Mouse (Mus musculus): ENCODE results near the gene Rab4a. TPM values are rescaled to one million over a fixed set of nuclear protein-coding genes. Genes with fewer than 3 reads are reported as not detected.
A peak's percentile ranks its signal among the peaks of the same experiment; 100 is the strongest.

Gene Rab4a
- polyA plus RNA-seq, 1 experiment from 2014 or later = 36.3 TPM

DNA sequence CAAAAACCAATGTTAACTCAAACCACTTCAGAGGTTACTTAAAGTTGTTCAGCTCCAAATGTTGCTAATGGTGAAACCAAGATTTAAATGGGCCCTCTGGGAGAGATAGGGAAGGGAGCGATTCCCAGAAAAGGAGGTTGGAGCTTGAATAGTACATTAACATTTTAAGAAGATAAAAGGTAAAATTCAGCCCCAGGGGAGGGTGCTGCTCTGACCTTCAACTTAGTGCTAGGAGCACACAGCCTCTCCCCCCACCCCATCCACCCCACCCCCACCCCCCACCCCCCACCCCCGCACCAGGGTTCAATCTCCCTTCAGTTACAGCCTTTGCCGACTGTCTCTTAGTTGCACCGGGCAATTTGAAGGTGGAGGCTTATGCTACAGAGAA is 43.9 kb upstream of the Rab4a start:
- no peak overlapping the region for H3K4me3 ChIP-seq (ENCODE audit: low read depth, low read length)
- H3K36me3 ChIP-seq (replicated peaks; ENCODE audit: insufficient read depth, low read length) = no peaks in the 10 kb centered on the region
- no peaks in the 10 kb centered on the region for H3K27me3 ChIP-seq (ENCODE audit: insufficient read depth, low read length)
- DNase-seq (no peak), ATAC-seq (no peak)
- no peak overlapping the region for H3K4me2 ChIP-seq (ENCODE audit: low read depth, low read length)
- H3K9ac ChIP-seq (replicated peaks) = no peak overlapping the region
- no peaks in the 10 kb centered on the region for H3K9me3 ChIP-seq (ENCODE audit: low read length)
- TF ChIP-seq CTCF (IDR thresholded peaks at IDR 0.05; ENCODE audit: low read depth) (no peak), EP300 (IDR thresholded peaks at IDR 0.05; ENCODE audit: low read depth) (no peak)
- peaks cover 14% of the 10 kb centered on the region; the same call in 1 of the 2 replicates for H3K4me1 ChIP-seq (ENCODE audit: insufficient read depth)
- 47% methylated on average over 4 of the region's 4 CpGs for WGBS (ENCODE audit: insufficient replicate concordance)
- peak overlapping the region; percentile 71 for H3K27ac ChIP-seq (ENCODE audit: low read depth)

DNA sequence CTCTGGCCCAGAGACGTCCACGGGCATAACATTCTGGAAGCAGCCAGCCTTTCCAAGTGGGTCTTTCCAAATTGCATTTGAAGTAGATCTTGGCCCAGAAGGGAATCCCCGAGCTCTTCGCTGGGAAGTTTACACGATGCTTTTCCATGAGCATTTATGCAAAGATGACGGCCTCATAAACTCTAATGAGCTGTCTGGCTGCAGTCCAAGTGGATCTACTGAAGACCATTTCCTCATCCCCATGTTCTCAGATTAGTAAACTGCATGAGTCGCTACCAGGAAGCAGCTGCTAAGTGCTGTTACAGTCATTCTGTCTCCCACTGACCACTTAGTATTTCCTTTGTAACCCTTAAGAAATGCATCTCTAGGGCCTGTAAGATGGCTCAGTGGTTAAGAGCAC is 42.4 kb upstream of the Rab4a start:
- H3K4me2 ChIP-seq (ENCODE audit: low read depth, low read length) = no peak overlapping the region
- peaks cover 14% of the 10 kb centered on the region; the same call in 1 of the 2 replicates for H3K4me1 ChIP-seq (ENCODE audit: insufficient read depth)
- H3K27ac ChIP-seq (ENCODE audit: low read depth) = no peak overlapping the region
- H3K36me3 ChIP-seq (replicated peaks; ENCODE audit: insufficient read depth, low read length) = no peaks in the 10 kb centered on the region
- no peaks in the 10 kb centered on the region for H3K9me3 ChIP-seq (ENCODE audit: low read length)
- WGBS (ENCODE audit: insufficient replicate concordance) = 52% methylated on average over 7 of the region's 7 CpGs
- ATAC-seq (no peak), DNase-seq (no peak)
- no peak overlapping the region for H3K9ac ChIP-seq (replicated peaks)
- H3K27me3 ChIP-seq (ENCODE audit: insufficient read depth, low read length) = no peaks in the 10 kb centered on the region
- H3K4me3 ChIP-seq (ENCODE audit: low read depth, low read length) = no peak overlapping the region
- TF ChIP-seq CTCF (IDR thresholded peaks at IDR 0.05; ENCODE audit: low read depth) = no peak

DNA sequence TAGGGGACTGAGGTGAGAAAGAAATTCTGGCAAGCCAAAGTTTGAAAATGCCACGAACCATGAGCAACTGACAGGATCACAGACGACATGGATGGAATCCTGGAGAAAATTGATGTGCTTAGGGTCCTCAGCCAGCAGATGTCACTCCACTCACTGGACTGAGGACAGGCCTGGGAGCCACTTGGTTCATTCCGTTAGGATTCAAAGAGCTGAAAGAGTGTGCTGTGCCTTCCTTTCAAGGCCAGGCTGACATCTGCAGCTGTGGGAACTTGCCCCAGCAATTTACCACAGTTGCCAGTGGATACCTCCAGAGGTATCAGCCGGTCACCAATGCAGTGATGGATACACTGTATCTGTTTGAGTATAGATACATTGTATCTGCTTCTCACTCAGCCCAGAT is 41.1 kb upstream of the Rab4a start:
- peaks cover 14% of the 10 kb centered on the region; the same call in 1 of the 2 replicates for H3K4me1 ChIP-seq (ENCODE audit: insufficient read depth)
- no peak for TF ChIP-seq EP300 (IDR thresholded peaks at IDR 0.05; ENCODE audit: low read depth)
- peak; percentile 59 for TF ChIP-seq CTCF (IDR thresholded peaks at IDR 0.05; ENCODE audit: low read depth)
- H3K36me3 ChIP-seq (replicated peaks; ENCODE audit: insufficient read depth, low read length) = no peaks in the 10 kb centered on the region
- H3K4me2 ChIP-seq (ENCODE audit: low read depth, low read length) = no peak overlapping the region
- no peak for ATAC-seq
- no peaks in the 10 kb centered on the region for H3K9me3 ChIP-seq (ENCODE audit: low read length)
- DNase-seq = no peak
- 40% methylated on average over 4 of the region's 4 CpGs for WGBS (ENCODE audit: insufficient replicate concordance)
- H3K27me3 ChIP-seq (ENCODE audit: insufficient read depth, low read length) = no peaks in the 10 kb centered on the region
- H3K9ac ChIP-seq (replicated peaks) = no peak overlapping the region
- no peak overlapping the region for H3K4me3 ChIP-seq (ENCODE audit: low read depth, low read length)
- no peak overlapping the region for H3K27ac ChIP-seq (ENCODE audit: low read depth)

DNA sequence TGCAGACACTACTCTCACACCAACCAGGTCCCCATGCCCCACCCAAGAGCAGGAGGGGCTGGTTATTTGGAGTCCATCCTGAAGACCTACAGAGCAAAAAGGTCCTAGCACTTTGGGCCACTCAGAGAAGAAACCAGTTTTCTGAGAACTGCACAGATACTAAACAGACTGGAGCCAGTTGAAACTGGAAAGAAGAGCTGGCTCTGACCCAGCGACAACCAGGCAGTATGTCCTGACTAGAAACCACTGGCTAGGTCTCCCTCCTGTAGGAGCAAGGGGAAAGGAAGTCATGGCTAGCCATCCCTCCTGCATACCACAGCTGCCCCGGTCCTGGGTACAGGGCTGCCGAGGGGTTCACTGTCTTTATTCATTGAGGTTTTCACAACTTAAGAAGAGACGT is 39.3 kb upstream of the Rab4a start:
- no peak for ATAC-seq
- Histone ChIP-seq H3K4me1 (ENCODE audit: insufficient read depth) (peaks cover 7% of the 10 kb centered on the region; the same call in 1 of the 2 replicates), H3K27me3 (ENCODE audit: insufficient read depth, low read length) (no peaks in the 10 kb centered on the region), H3K9me3 (ENCODE audit: low read length) (no peaks in the 10 kb centered on the region), H3K27ac (ENCODE audit: low read depth) (no peak overlapping the region), H3K4me2 (ENCODE audit: low read depth, low read length) (no peak overlapping the region), H3K36me3 (replicated peaks; ENCODE audit: insufficient read depth, low read length) (no peaks in the 10 kb centered on the region), H3K4me3 (ENCODE audit: low read depth, low read length) (no peak overlapping the region), H3K9ac (replicated peaks) (no peak overlapping the region)
- no peak for TF ChIP-seq CTCF (IDR thresholded peaks at IDR 0.05; ENCODE audit: low read depth)
- TF ChIP-seq EP300 (IDR thresholded peaks at IDR 0.05; ENCODE audit: low read depth) = no peak
- DNase-seq = no peak
- 78% methylated on average over 4 of the region's 4 CpGs for WGBS (ENCODE audit: insufficient replicate concordance)

DNA sequence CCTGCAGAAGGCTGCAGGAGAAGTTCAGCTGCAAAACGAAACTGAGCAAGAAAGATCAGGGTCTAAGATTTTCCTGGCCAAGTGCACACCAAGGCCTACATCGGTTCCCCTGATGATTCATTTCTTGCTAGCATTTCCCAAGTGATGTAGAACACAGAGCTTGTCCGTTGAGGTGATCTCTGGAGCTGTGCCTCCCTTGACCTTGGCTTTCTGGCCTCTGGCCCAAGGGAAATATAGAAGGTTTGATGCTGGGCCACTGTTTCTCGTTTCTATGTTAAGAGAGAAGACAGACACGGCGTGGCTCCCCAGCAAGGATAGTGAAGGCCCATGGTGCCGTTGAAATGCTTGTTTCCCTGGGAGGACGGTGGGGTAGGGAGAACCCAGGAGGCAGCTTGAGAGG is 37.9 kb upstream of the Rab4a start:
- H3K4me2 ChIP-seq (ENCODE audit: low read depth, low read length) = no peak overlapping the region
- H3K9ac ChIP-seq (replicated peaks) = no peak overlapping the region
- 74% methylated on average over 8 of the region's 8 CpGs for WGBS (ENCODE audit: insufficient replicate concordance)
- TF ChIP-seq CTCF (IDR thresholded peaks at IDR 0.05; ENCODE audit: low read depth) (no peak), EP300 (IDR thresholded peaks at IDR 0.05; ENCODE audit: low read depth) (no peak)
- DNase-seq (no peak), ATAC-seq (no peak)
- H3K4me1 ChIP-seq (ENCODE audit: insufficient read depth) = 0 out of 2 replicates have a peak, but pooled peaks cover 2% of the 10 kb centered on the region
- no peak overlapping the region for H3K27ac ChIP-seq (ENCODE audit: low read depth)
- H3K27me3 ChIP-seq (ENCODE audit: insufficient read depth, low read length) = no peaks in the 10 kb centered on the region
- no peaks in the 10 kb centered on the region for H3K9me3 ChIP-seq (ENCODE audit: low read length)
- no peak overlapping the region for H3K4me3 ChIP-seq (ENCODE audit: low read depth, low read length)
- no peaks in the 10 kb centered on the region for H3K36me3 ChIP-seq (replicated peaks; ENCODE audit: insufficient read depth, low read length)

DNA sequence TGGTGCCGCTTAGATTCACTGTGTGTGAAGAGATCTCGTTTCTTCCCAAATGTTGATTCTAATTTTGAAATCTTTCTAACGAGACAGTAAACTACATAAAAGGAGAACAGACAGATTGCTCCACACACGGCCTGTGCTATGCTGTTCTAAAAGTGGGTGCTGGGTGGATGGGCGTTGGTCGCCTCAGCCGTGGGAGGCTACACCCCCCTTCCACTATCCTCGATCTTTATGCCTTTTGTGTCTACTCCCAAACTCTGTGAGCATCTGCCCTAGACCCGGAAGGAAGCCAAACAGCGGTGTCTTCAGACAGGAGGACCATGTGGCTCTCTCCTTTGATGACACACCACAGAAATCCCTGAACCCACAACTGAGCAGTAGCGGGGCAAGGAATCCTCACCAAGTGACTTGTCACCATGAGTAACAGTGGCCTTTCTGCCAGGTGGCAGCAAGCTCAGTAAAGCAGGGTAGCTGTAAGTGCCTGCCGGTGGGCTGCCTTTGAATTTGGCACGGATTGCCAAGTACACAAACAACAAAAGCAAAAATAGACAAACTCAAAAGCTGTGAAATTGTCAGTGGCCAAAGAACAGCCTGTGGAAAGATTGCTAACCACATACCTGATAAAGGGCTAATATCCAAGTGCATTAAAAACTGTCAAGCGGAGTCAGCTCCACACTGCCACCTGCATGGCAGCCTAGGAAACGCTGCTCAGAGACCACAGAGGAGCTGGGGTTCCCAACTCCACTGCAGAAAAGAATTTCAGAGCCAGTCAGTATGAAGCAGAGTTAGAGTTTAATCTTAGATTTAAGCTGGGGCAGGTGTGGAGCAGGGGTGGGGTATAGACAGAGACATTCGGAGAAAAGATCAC is 37.1 kb upstream of the Rab4a start:
- Histone ChIP-seq H3K4me3 (ENCODE audit: low read depth, low read length) (no peak overlapping the region), H3K36me3 (replicated peaks; ENCODE audit: insufficient read depth, low read length) (no peaks in the 10 kb centered on the region), H3K9ac (replicated peaks) (no peak overlapping the region), H3K4me1 (ENCODE audit: insufficient read depth) (no peaks in the 10 kb centered on the region), H3K4me2 (ENCODE audit: low read depth, low read length) (no peak overlapping the region), H3K27ac (ENCODE audit: low read depth) (no peak overlapping the region), H3K27me3 (ENCODE audit: insufficient read depth, low read length) (no peaks in the 10 kb centered on the region), H3K9me3 (ENCODE audit: low read length) (no peaks in the 10 kb centered on the region)
- peak; percentile 35; the same call in 1 of the 2 replicates for ATAC-seq
- peak; percentile 63 for DNase-seq
- 59% methylated on average over 16 of the region's 16 CpGs for WGBS (ENCODE audit: insufficient replicate concordance)
- TF ChIP-seq CTCF (IDR thresholded peaks at IDR 0.05; ENCODE audit: low read depth) (peak; percentile 80), EP300 (IDR thresholded peaks at IDR 0.05; ENCODE audit: low read depth) (no peak)
